Mouse (Mus musculus): ENCODE results near the gene Naxe.

DNA sequence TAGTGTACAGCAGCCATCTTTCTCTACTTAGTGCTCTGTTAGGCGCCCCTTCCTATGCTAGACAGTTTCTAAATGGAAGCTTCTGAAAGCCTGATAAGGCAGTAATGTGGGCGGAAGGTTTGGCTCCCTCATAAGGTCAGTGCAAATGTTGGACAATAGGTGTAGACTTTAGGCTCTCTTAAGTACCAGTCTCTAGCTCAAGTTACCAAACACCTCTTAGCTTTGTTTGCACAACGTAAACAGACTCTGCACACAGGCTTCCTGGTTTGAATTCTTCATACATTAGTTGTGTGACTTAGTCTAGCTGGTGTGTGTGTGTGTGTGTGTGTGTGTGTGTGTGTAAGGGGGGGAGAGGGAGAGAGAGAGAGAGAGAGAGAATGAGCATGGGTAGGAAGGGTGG is 8.8 kb downstream of the Naxe start:
- TF ChIP-seq CTCF (IDR thresholded peaks at IDR 0.05; ENCODE audit: extremely low read depth, insufficient read length, insufficient replicate concordance, low read depth, low read length) (no peak), POLR2A (IDR thresholded peaks at IDR 0.05; ENCODE audit: low read depth, low read length) (no peak)

Measured in small intestine, adult 2 months (tissue).